Mouse (Mus musculus): ENCODE results near the gene Ssxb10. TPM values are rescaled to one million over a fixed set of nuclear protein-coding genes. Genes with fewer than 3 reads are reported as not detected.
"Not testable (repeated sequence)": the region's sequence is repeated elsewhere in the genome, so short reads cannot be mapped to it uniquely, and the experiment has no call there.

Ssxb10 gene
- not detected in 2 replicates for polyA plus RNA-seq (2015; fragmentation: Nextera tagmentation; extraction: Ambion mirVana)

DNA sequence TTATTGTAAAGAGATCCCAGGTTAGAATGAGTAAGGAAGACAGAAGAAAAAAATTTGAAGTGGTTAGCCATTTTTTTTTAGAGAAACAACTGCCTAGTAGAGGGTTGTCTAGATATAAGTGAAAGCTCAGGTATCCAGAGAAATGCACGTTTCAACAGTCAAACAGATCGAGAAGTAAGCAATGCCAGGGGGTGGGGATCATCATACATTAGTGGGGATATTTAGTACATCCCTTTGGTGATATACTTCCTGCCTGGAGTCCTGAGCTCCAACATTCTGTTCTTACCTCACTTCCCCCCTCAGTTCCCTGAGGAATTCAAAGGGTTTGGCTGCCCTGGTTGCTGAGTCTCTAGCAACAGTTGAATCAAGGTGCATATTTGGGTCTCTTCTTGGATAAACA lies at the start of gene Ssxb10:
Gene Ssxb10 (plus strand): TSS at position 301 of the 400 bp plus-strand sequence.
- no peak within 1 kb of the TSS for H3K4me2 ChIP-seq (ENCODE audit: low read length)
- no peak within 1 kb of the TSS for H3K4me3 ChIP-seq (replicated peaks; ENCODE audit: low read length)
- H3K36me3 ChIP-seq (ENCODE audit: control insufficient read depth, insufficient read depth), result no peaks in the 10 kb centered on the region
- no peaks in the 10 kb centered on the region for H3K27me3 ChIP-seq (replicated peaks; ENCODE audit: control insufficient read depth, insufficient read depth, low read length)
- H3K4me1 ChIP-seq (replicated peaks; ENCODE audit: control insufficient read depth, insufficient read depth, low read length), result no peaks in the 10 kb centered on the region
- peaks cover 6% of the 10 kb centered on the region; the same call in 1 of the 2 replicates for H3K9me3 ChIP-seq (ENCODE audit: control insufficient read depth, low read length)
- H3K9ac ChIP-seq (replicated peaks; ENCODE audit: low read depth, low read length), result no peak within 1 kb of the TSS
- no peak within 1 kb of the TSS for H3K27ac ChIP-seq (ENCODE audit: low read length)
- WGBS, result 71% methylated on average over 2 of the region's 2 CpGs
- ATAC-seq, result no peak

DNA sequence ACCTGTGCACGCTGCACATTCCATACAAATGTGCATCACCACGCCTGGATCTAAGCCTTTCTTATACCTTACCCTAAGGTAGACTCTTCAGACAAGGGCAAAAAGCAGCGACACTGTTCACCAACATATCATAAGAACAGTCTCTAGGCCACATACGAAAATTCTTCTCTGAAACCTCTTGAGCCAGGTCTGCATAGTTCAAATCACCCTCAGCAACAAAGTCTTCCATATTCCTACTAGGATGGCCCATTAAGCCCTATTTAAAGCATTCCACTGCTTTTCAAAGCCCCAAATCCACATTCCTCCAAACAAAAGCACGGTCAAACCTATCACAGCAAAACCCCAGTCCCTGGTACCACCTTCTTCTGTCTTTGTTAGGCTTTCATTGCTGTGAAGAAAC lies 38.6 kb upstream of the Ssxb10 start:
- ATAC-seq, result no peak
- Histone ChIP-seq H3K36me3 (ENCODE audit: control insufficient read depth, insufficient read depth) (no peaks in the 10 kb centered on the region), H3K27ac (ENCODE audit: low read length) (no peak overlapping the region), H3K9ac (replicated peaks; ENCODE audit: low read depth, low read length) (no peak overlapping the region), H3K27me3 (replicated peaks; ENCODE audit: control insufficient read depth, insufficient read depth, low read length) (no peaks in the 10 kb centered on the region), H3K4me3 (replicated peaks; ENCODE audit: low read length) (no peak overlapping the region), H3K4me1 (replicated peaks; ENCODE audit: control insufficient read depth, insufficient read depth, low read length) (no peaks in the 10 kb centered on the region), H3K4me2 (ENCODE audit: low read length) (no peak overlapping the region), H3K9me3 (ENCODE audit: control insufficient read depth, low read length) (no peaks in the 10 kb centered on the region)
- 71% methylated on average over 5 of the region's 5 CpGs for WGBS

DNA sequence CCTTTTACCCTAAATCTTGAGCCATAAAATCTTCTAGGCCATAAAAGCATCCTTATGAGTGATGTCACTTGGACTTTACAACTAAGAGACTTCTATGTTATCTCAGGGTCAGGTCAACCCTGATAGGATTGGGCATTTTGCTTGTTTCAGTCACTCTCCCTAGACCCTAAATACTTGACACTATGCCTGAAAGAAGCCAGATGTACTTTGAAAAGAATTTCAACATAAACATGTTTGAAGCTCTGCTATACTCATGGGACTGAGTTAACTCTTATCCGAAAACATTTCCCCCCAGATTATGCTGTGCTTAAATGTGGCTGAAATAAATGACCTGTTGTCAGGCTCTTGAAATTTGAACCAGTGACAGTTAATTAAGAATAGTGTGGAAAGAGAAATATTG lies 17.9 kb upstream of the Ssxb10 start:
- Histone ChIP-seq H3K36me3 (ENCODE audit: control insufficient read depth, insufficient read depth) (no peaks in the 10 kb centered on the region), H3K27ac (ENCODE audit: low read length) (no peak overlapping the region), H3K9ac (replicated peaks; ENCODE audit: low read depth, low read length) (no peak overlapping the region), H3K27me3 (replicated peaks; ENCODE audit: control insufficient read depth, insufficient read depth, low read length) (no peaks in the 10 kb centered on the region), H3K4me3 (replicated peaks; ENCODE audit: low read length) (no peak overlapping the region), H3K4me1 (replicated peaks; ENCODE audit: control insufficient read depth, insufficient read depth, low read length) (no peaks in the 10 kb centered on the region), H3K9me3 (ENCODE audit: control insufficient read depth, low read length) (no peaks in the 10 kb centered on the region), H3K4me2 (ENCODE audit: low read length) (no peak overlapping the region)
- ATAC-seq, result no peak
- 88% methylated on average over 1 of the region's 1 CpGs for WGBS

DNA sequence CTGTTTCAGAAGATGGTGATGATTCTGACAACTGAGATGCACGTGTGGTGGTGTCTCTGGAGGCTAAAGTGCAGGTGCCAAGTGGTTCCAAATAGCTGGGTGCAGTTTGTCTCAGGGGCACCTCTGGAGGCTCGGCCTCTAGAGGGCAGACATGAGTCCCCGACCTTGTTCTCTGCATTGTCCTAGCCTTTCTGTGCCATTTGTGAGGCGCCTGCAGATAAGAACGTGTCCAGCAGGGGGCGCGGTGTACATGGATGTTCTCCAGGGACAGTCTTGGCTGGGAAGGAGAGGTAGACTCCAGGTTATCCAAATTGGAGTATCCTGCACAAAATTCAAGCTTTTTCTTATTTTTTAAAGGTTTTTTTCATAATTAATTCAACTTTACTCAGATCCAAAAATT lies 12.3 kb upstream of the Ssxb10 start:
- H3K4me1 ChIP-seq (replicated peaks; ENCODE audit: control insufficient read depth, insufficient read depth, low read length); H3K4me3 ChIP-seq (replicated peaks; ENCODE audit: low read length); ATAC-seq; H3K27me3 ChIP-seq (replicated peaks; ENCODE audit: control insufficient read depth, insufficient read depth, low read length); H3K9ac ChIP-seq (replicated peaks; ENCODE audit: low read depth, low read length); H3K4me2 ChIP-seq (ENCODE audit: low read length); H3K36me3 ChIP-seq (ENCODE audit: control insufficient read depth, insufficient read depth); H3K9me3 ChIP-seq (ENCODE audit: control insufficient read depth, low read length); H3K27ac ChIP-seq (ENCODE audit: low read length): not testable (repeated sequence)
- WGBS, result 17% methylated on average over 7 of the region's 7 CpGs

DNA sequence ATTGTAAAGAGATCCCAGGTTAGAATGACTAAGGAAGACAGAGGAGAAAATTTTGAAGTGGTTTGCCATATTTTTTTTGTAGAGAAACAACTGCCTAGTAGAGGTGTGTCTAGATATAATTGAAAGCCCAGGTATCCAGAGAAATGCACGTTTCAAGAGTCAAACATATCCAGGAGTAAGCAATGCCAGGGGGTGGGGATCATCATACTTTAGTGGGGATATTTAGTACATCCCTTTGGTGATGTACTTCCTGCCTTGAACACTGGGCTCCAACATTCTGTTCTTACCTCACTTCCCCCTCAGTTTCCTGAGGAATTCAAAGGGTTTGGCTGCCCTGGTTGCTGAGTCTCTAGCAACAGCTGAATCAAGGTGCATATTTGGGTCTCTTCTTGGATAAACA lies 39.5 kb downstream of the Ssxb10 start, which contains the start of gene Ssxb9:
Gene Ssxb9 (plus strand): TSS at position 301 of the 400 bp plus-strand sequence.
- not testable (repeated sequence) for H3K27me3 ChIP-seq (replicated peaks; ENCODE audit: control insufficient read depth, insufficient read depth, low read length); H3K4me2 ChIP-seq (ENCODE audit: low read length); H3K4me3 ChIP-seq (replicated peaks; ENCODE audit: low read length); H3K9me3 ChIP-seq (ENCODE audit: control insufficient read depth, low read length); H3K4me1 ChIP-seq (replicated peaks; ENCODE audit: control insufficient read depth, insufficient read depth, low read length); H3K27ac ChIP-seq (ENCODE audit: low read length); ATAC-seq; H3K9ac ChIP-seq (replicated peaks; ENCODE audit: low read depth, low read length); H3K36me3 ChIP-seq (ENCODE audit: control insufficient read depth, insufficient read depth)
- 38% methylated on average over 1 of the region's 1 CpGs for WGBS

Other genes with a start within 250 kb of the Ssxb10 start
- gene Was, start 236.9 kb upstream of the Ssxb10 start, polyA plus RNA-seq (2015; fragmentation: Nextera tagmentation; extraction: Ambion mirVana), result not detected in 2 replicates
- 58.0 and 68.5 TPM in 2 replicates for gene Wdr13, start 194.5 kb upstream of the Ssxb10 start, polyA plus RNA-seq (2015; fragmentation: Nextera tagmentation; extraction: Ambion mirVana)
- gene Rbm3, start 181.5 kb upstream of the Ssxb10 start, polyA plus RNA-seq (2015; fragmentation: Nextera tagmentation; extraction: Ambion mirVana), result 357 and 393 TPM in 2 replicates
- 25.0 and 27.1 TPM in 2 replicates for gene Tbc1d25, start 151.2 kb upstream of the Ssxb10 start, polyA plus RNA-seq (2015; fragmentation: Nextera tagmentation; extraction: Ambion mirVana)
- gene Ebp, start 133.9 kb upstream of the Ssxb10 start, polyA plus RNA-seq (2015; fragmentation: Nextera tagmentation; extraction: Ambion mirVana), result 19.7 and 25.5 TPM in 2 replicates
- 42.7 and 51.8 TPM in 2 replicates for gene Porcn, start 120.9 kb upstream of the Ssxb10 start, polyA plus RNA-seq (2015; fragmentation: Nextera tagmentation; extraction: Ambion mirVana)
- 48.3 and 55.4 TPM in 2 replicates for gene Ftsj1, start 75.0 kb upstream of the Ssxb10 start, polyA plus RNA-seq (2015; fragmentation: Nextera tagmentation; extraction: Ambion mirVana)
- gene Slc38a5, start 56.3 kb upstream of the Ssxb10 start, polyA plus RNA-seq (2015; fragmentation: Nextera tagmentation; extraction: Ambion mirVana), result 36.0 and 41.8 TPM in 2 replicates
- gene Ssxb9, start 39.6 kb downstream of the Ssxb10 start, polyA plus RNA-seq (2015; fragmentation: Nextera tagmentation; extraction: Ambion mirVana), result not detected in 2 replicates
- not detected in 2 replicates for gene Ssxb1, start 85.9 kb downstream of the Ssxb10 start, polyA plus RNA-seq (2015; fragmentation: Nextera tagmentation; extraction: Ambion mirVana)
- gene Ssxb2, start 134.3 kb downstream of the Ssxb10 start, polyA plus RNA-seq (2015; fragmentation: Nextera tagmentation; extraction: Ambion mirVana), result not detected in 2 replicates
- not detected in 2 replicates for gene Gm14459, start 197.5 kb downstream of the Ssxb10 start, polyA plus RNA-seq (2015; fragmentation: Nextera tagmentation; extraction: Ambion mirVana)
- gene Ssxb6, start 220.8 kb downstream of the Ssxb10 start, polyA plus RNA-seq (2015; fragmentation: Nextera tagmentation; extraction: Ambion mirVana), result not detected in 2 replicates